Mouse (Mus musculus) cerebellum, postnatal 14 days (tissue): Measurements from ENCODE around the gene Plekhh1.

Experiments
- DNase-seq, 2 experiments: peaks; one replicate each; pipeline ENCODE4 v3.0.0; 2021; ENCODE audit warnings: mixed read lengths in 2 of 2

The Plekhh1 gene

DNA sequence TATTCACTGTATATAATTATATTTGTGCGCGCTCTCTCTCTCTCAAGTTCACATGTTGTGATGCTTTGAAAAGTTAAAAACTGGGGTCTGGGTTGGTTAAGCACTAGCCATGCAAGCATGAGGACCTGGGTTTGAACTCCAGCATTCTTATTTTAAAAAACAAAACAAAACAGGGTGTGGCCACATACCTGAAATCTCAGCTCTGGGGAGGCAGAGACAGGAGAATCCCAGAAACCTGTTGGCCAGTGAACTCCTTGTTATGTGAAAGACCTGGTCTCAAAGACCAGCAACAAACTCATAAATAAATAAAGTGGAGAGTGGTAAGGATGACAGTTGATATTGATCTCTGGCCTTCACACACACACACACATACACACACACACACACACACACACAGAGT lies 5.4 kb downstream of the Plekhh1 start:
- no peak for DNase-seq

DNA sequence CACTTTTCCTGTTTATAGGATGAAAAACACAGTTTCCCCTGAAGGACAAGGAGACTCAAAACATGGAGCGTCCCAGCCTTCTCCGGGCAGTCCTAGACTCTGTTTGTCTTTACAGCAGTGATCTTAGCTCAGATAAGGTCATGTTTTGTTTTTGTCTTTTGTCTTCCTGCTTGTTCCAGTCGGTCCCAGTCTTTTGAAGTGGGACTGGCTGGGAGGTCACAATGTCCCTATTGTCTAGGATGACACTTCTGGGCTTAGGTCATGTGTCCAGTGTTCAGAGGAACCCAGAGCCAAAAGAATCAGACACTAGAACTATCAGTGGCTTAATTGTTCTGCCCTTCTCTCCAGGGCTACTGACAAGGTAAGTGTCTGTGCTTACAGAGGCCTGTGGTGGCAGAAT lies 6.4 kb downstream of the Plekhh1 start:
- no peak for DNase-seq

DNA sequence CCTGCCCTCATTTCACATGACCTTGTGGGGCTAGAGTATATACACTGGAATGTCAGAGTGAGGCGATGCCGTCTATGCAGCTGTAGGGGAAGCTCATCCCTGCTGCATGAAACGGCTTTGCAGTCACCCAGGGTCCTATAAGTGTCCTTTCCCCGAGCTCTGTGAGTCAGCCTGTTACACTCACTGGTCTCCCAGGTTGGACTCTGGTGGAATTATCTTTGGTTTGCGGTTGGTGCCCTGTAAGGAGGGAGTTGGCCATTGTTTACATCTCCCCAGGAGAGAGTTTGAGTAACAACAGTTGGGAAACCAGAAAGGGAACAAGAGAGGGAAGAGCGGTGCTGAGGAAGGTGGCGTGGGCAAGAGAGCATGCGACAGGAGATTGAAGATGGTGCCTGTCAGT lies 10.7 kb downstream of the Plekhh1 start:
- no peak for DNase-seq

DNA sequence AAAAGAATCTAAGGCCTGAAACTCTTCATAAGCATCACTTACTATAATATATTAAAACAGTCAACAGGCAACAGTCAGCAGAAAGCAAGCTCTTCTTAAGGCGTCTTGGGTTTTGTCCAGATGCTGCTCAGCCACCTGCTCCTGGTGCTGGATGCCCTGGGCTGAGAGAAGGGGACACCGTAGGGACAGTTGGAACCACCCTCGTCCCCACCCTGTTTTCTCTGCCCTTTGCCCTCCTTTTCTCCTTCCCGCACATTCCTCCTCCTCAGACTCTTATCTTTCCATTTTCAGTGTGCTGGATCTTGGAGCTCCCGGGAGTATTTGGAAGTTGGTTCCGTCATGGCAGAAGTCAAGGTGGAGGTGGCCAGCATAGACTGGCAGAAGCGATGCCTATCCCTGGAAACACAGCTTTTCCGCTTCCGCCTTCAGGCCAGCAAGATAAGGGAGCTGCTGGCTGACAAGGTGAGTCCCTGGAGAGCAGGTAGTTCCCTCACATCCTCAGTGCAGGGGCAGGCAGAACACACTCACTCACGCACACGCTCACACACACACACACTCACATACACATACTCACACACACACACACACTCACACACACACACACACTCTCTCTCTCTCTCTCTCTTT lies 11.4 kb downstream of the Plekhh1 start:
- no peak for DNase-seq

DNA sequence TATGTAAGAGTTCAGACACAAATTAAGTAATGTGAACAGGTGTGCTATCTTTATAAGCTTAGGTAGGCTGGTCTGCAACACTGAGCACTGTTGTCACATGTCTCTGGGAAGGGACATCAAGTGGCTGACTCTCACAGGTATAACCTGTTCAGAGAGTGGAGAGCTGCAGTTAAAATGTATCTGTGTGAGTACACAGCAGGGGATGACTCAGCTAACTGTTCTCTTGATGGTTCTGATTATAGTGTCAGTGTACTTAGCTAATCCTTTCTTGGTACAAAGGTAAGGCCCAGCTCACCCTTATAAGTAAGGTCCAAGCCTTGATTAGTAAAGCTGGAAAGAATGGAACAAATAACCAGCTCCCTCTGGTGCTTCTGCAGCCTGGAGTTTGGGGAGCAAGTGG lies 12.5 kb downstream of the Plekhh1 start:
- no peak for DNase-seq

DNA sequence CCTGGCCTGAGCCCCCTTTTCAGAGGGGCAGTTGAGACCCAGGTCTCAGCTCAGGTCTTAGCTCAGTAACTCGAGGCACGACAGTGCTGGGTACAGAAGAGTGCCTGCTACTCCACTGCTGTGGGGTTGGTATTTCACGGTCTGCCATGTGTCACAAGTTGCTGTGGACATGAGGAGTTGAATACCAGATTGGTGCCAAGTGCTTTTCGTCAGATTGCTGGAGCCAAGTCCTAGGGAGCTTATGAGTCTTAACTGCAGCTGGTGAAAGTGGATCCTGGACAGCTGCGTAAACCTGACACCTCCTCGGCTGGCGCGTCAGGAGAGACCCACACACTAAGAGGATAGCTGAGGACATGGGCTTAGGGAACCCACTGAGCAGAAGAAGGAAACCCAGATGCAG lies 15.7 kb downstream of the Plekhh1 start:
- DNase-seq, result no peak

DNA sequence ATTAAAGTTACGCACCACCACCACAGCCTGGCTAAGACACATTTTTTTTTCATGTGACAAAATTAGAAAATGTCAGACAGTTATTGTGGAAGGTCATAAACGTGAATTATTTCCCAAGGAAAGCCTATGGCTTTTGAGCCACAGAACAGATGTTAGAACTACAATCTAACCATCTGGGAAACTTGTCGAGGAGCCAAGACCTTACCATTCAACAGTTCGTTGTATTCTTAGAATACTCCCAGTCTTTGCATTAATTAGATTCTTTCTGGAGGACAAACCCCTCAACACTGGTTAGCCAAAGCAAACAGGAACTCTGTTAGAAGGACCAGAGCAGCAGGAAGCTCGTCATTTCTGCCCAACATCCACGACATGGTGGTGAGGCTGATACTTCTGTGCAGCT lies 17.2 kb downstream of the Plekhh1 start:
- DNase-seq, result no peak

DNA sequence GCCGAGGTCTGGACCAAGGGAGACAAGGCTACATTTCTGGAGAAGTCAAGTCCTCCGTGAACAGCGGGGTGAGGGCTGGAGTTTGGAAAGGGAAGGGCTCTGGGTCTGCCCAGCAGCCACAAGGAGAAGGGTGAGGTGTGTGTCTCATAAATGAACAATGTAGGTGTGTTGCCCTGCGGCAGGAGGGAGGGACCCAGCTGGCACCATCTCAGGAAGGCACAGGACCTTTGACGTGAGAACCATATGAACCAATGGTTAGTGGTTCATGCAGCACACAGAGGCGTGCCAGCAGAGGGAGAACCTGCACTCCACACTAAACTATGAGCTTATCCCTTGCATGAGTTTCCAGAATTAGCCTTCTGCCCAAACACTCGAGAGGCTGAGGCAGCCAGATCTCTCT lies 18.2 kb downstream of the Plekhh1 start:
- DNase-seq, result no peak

DNA sequence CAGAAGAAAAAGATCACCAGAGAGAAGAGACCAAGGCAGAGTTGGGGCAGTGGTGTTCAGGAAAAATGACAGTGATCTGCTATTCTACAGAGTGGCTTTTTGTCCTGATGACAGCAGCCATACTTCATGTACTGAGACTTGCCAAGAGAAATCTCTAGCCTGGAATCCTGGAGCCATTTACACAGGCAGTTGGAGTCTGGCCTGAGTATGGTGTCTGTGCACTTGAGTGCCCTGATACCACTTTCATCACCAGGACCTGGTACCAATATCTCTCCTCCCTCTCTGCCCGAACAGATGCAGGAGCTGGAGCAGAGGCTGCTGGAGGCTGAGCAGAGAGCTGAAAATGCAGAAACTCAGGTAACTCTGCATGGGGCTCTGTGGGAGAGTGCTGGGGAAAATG lies 19.9 kb downstream of the Plekhh1 start:
- no peak for DNase-seq

DNA sequence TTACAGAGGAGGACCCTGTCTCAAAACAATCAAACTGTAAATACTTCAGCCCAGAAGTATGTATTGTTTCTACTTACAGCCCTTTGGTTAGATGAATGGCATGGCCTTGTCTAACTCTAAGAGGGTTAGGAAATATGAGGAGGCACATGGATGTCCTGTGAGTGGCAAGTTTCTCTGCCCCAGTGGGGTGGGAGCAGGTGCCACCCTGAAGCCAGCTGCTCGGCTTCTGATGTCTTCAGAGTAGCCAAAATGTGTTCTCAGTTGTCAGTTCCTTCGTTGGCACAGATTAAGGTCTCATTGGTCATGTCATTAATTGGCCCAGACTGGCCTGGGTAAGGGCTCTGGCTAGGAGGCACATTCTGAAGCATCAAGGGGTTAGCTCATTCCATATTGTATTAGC lies 20.8 kb downstream of the Plekhh1 start:
- DNase-seq, result no peak

DNA sequence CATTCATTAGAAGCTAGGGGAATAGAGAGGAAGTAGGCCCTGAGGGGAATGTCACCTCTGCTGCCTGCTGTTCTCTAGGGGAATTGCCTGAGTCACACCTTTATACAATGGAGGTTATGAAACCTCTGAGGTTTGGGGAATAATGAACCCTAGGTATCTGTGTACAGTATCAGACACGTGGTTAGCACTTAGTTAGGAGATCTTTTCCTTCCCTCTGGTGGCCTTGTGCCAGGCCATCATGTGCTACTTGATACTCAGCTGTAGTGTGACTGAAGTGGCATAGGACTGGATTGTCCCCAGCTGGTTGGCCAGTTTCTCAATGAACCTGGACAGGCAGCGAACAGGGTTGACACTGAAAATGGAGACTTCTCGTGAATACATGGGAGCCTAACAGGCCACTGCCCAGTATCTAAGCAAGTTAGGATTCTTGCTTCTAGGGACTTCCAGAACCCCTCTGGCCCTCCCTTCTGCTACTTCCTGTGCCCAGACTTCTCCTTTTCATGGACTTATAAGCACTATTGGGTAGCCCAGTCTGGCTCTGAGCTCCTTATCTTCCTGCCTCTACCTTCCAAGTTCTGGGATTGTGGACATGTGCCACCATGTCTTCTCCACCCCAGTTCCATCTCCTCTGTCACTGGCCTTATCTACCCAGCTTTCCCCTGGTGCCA lies 21.7 kb downstream of the Plekhh1 start:
- DNase-seq, result no peak

DNA sequence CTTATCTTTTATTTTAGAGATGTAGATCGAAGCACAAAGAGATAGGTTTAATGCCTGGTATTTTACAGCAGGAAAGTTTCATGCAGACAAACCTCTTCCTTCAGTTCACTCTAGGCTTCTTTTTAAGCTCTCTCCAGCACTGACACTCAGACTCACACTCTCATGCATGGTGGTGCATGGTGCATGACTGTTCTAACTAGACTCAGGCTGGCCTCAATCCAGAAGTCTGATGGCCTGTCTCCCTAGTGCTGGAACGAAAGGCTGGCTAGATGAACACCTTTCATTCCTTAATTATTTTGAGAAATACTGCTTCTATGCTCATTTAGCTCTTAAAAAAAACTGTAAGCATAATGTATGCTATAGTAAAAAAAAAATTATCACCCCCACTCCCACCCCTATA lies 23.1 kb downstream of the Plekhh1 start:
- peak; percentile 31 to 32 for DNase-seq

DNA sequence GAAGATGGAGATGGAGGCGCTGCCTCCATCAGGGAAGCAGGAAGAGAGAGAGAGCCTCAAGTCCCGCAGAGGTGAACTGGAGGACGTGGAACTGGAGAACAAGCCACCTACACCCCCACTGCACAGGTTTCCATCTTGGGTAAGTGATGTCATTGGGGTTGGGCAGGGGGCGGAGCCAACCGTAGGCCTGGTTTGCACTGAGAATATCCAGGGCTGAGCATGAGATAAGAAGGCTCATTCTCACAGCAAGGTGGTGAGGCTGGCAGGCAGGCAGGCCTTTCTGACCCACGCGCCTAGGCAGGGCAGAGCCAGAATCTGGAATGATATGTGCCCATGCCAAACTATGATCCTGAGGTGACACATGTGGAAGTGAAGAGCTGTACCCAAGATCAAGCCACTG lies 26.3 kb downstream of the Plekhh1 start:
- DNase-seq, result no peak

DNA sequence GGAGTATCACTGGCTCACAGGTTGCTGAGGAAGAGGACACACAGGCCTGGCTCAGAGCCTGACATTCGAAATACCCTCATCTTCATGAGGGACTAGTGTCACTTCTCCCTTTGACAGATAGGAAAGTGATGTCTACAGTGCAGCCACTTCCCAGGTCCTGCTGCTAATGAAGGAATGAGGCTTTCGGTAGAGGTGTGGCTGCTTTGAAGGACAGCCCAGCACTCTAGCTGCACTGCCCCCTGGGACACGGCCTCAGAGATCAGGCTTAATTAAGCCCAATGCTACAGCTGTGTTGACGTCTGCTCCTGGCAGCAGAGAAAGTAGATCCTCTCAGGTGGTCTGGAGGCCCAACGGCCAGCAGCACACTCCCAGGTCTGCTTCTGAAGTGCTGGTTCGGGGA lies 30.6 kb downstream of the Plekhh1 start:
- DNase-seq, result no peak

DNA sequence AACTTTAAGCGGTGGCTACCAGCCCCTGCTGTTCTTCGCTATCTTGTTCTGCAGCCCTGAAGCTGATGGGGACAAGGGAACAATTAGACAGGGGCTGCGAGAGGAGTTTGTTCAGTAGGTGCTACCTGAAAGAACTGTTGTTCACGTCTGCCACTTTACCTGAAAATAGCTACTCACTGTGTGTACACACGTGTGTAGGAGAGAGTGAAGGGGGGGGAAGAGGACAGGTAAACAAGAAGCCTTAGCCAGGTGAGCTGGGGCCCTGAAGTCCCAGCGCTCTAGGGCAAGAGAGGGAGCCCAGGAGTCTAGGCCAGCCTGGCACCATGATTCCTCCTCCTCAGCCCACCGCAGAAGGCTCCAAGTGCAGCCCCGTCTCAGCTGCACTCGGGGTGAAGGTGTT lies 31.2 kb downstream of the Plekhh1 start:
- no peak for DNase-seq

DNA sequence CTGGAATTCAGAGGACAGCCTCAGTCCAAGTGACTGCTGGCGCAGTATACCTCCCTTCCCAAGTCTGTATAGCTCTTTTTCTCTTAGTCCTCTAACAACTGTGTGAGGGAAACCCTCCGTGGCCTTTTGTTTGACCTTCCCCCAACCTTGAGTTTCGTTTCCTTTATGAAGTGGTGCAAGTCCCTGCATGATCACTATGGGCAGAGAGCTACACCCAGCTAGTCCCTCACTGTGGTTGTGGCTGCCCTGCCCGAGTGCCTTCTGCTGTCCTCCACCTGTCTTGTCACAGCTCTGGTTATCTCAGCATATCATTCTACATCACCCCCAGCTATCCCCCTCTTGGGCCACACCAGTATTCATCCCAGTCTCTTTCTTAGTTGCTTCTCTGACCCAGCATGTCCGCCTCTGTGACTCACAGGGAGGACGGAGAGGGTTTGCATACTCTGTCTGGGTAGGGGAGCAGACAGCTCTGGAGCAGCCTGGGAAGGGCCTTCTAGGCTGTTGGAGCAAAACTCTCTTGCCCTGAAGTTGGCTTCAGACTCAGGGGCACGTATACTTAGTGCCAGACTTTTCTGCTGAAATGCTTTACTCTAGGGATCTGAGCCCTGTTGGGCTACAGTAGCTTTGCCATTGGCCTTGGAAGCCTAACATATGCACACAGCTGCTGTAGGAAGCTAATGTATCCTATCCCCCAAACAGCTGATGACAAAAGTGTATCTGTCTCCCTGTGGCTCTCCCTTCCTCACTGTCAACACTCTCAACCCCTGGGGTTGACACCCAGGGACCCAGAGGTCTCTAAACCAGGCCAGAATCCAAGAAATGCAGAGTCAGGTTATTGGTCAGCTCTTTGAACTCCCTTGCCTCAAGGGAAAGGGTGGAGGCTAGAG lies 32.0 kb downstream of the Plekhh1 start:
- no peak for DNase-seq

DNA sequence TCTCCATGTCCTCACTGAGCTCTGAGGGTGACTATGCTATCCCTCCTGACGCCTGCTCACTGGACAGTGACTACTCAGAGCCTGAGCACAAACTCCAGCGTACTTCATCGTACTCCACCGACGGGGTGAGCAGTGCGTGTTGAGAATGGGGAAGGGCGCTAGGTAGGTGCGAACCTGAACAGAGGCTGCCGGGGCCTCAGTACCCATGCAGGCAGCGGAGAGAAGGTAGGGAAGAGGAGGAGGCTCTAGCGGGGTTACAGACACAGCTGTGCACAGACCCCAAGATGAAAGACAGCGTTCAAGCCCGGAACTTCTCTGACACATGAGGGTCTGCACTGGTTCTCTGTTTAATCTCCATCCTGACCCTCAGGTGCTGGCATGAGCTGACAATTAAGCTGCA lies 35.5 kb downstream of the Plekhh1 start:
- DNase-seq, result no peak

DNA sequence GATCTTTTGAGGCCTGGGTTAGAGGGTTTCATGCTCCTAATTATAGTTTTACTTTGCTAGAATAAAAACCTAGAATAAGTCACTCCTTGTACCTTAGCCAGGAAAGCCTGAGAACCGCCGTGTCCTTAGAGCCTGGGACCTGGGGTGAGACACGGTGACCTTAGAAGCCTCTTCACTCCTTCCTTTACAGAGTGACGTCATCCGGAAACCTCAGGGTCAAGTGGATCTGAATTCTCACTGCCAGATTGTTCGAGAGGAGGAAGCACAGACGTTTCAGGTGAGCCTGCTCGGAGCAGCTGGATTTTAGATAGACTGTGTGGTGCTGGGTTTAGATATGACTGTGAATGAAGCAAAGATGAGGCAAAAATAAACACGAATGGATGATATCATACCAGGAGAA lies 37.5 kb downstream of the Plekhh1 start:
- no peak for DNase-seq

DNA sequence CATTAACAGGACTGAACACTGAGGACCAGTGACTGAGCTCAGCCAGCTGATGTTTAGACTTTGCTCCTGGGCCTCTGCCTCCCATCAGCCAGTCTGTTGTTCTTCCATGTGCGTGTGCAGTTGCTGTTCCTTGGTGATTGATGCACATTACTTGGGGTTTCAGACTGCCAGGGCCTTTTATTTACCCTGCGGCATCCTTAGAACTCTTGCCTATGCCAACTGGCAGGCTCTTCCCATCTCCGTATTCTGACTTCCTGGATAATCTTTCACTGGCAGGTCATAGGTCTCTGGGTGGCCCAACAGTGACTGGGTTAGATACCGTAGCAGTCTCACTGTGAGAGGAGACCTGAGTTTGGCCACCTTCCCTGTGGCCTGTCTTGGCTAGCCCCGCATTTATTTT lies 38.6 kb downstream of the Plekhh1 start:
- DNase-seq, result no peak

DNA sequence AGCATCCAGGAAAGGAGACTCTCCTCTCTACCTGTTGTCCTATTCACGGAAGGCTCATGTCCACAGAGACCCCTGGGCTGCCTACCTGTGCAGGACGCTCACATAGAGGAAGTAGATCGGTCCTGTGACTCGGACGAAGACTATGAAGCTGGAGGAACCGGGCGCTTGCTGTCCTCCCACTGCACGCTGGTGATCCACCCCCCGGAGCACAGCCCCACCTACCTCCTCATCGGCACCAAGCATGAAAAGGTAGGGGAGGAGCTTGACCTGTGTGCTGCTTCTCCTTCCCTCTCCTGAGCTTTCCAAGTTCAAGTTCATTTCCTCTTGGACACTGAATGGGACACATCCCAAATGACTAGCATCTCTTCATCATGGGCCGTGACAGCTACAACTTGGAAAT lies 39.3 kb downstream of the Plekhh1 start:
- DNase-seq, result no peak

DNA sequence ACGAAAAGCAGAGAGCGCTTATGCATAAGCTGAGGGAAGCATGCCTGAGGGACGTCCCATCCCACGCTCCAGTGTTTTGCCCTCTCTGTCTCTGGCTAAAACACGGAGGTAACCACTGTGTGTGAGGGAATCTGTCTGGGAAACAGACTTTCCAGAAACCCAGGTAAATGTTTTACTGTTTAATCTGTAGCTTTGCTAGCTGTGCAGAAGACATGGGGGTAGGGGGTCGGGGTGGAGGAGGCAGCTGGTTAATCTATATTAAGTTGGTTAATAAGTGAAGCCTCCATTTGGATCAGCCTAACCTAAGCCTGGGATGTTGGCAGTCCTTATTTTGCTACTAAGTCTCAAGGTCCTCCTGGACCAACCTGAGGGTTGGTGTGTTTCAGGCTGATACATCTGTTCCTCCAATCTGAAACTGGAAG lies 40.2 kb downstream of the Plekhh1 start:
- no peak for DNase-seq

DNA sequence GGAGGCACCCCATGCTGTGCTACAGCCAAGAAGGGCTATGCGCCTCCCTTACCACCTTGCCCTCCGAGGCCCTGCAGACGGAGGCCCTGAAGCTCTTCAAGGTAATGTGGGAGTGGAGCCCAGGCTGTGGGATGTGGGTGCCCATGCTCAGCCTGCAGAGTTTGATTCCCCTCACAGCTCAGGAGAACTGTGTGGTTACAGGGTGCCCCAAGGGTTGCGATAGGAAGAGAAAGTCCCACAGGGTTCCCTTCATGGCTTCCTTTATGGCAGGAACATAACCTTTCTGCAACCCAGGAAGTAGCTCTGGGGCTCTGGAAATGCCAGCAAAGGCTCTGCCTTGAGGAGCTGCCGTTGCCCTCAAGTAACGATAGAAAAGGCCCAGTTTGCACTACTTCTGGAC lies 41.0 kb downstream of the Plekhh1 start:
- no peak for DNase-seq

DNA sequence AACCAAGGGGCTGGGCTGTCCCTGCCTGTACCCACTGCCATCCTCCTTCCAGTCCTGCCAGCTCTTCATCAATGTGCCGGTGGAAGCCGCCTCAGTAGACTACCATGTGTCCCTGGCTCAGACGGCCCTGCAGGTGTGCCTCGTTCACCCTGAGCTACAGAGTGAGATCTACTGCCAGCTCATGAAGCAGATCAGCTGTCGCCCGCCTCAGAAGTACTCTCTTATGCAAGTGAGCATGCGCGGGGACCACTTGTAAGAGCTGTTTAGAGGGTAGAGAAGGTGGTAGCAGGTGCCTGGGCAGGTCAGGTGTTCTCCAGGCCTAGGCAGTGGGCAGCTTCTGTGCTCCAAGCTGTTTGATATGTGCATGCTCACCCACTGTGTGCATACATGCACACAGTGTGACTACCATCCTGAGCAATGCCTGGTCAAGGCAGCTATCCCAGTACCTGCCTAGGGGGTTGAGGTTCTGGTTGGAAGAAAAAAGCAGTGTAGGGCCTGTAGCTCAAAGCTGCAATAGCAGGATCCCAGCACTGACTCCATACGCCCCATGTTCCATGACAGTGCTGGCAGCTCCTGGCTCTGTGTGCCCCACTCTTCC lies 41.9 kb downstream of the Plekhh1 start:
- DNase-seq, result no peak

DNA sequence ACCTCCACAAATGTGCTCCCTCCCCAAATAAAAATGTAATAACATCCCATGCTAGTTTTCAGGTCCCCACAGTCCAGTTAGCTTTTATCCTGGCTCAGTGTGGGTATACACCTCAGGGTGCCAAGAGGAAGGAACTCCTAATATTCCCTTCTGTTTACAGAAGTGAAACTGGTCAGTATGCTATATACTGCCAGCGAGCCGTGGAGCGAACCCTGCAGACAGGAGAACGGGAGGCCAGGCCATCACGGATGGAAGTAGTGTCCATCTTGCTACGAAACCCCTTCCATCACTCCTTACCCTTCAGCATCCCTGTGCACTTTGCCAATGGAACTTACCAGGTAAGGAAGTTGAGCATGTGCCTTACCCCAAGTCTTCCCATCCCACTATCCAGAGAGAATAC lies 43.6 kb downstream of the Plekhh1 start:
- DNase-seq, result no peak
